Mouse (Mus musculus): ENCODE results near the gene Abcb9. TPM values are rescaled to one million over a fixed set of nuclear protein-coding genes. Genes with fewer than 3 reads are reported as not detected.

Gene Abcb9
- polyA plus RNA-seq, 1 experiment from 2014 or later: 8.3 TPM

- Histone ChIP-seq H3K36me3 (no peaks in the 10 kb centered on the region; the same call in 1 of the 2 replicates), H3K9ac (no peak overlapping the region), H3K9me3 (no peaks in the 10 kb centered on the region), H3K4me2 (no peak overlapping the region), H3K27me3 (peaks cover 29% of the 10 kb centered on the region), H3K4me3 (no peak overlapping the region), H3K27ac (no peak overlapping the region), H3K4me1 (replicated peaks) (0 out of 2 replicates have a peak, but pooled peaks cover 6% of the 10 kb centered on the region)
- ATAC-seq (ENCODE audit: low FRiP score): no peak
- 92% methylated on average over 23 of the region's 23 CpGs for WGBS
Measured at GRCm38 (mm10) chr5:124089868-124090267, 5.7 kb downstream of the Abcb9 start.

GRCm38 (mm10) chr5:124086876-124087275 lies 8.7 kb downstream of the Abcb9 start:
- WGBS: 87% methylated on average over 4 of the region's 4 CpGs
- no peaks in the 10 kb centered on the region; the same call in 1 of the 2 replicates for H3K36me3 ChIP-seq
- no peak overlapping the region for H3K9ac ChIP-seq
- H3K9me3 ChIP-seq: no peaks in the 10 kb centered on the region
- H3K27ac ChIP-seq: no peak overlapping the region
- H3K4me2 ChIP-seq: no peak overlapping the region
- H3K27me3 ChIP-seq: 0 out of 2 replicates have a peak, but pooled peaks cover 8% of the 10 kb centered on the region
- no peak overlapping the region for H3K4me3 ChIP-seq
- H3K4me1 ChIP-seq (replicated peaks): 0 out of 2 replicates have a peak, but pooled peaks cover 3% of the 10 kb centered on the region
- no peak for ATAC-seq (ENCODE audit: low FRiP score)

- no peak for ATAC-seq (ENCODE audit: low FRiP score)
- H3K4me2 ChIP-seq: no peak overlapping the region
- 86% methylated on average over 3 of the region's 3 CpGs for WGBS
- no peak overlapping the region for H3K4me3 ChIP-seq
- no peaks in the 10 kb centered on the region for H3K9me3 ChIP-seq
- 0 out of 2 replicates have a peak, but pooled peaks cover 3% of the 10 kb centered on the region for H3K4me1 ChIP-seq (replicated peaks)
- H3K36me3 ChIP-seq: no peaks in the 10 kb centered on the region; the same call in 1 of the 2 replicates
- H3K27ac ChIP-seq: no peak overlapping the region
- 0 out of 2 replicates have a peak, but pooled peaks cover 6% of the 10 kb centered on the region for H3K27me3 ChIP-seq
- no peak overlapping the region for H3K9ac ChIP-seq
Measured at GRCm38 (mm10) chr5:124085513-124085912, 10.1 kb downstream of the Abcb9 start.

GRCm38 (mm10) chr5:124084588-124085173 lies 10.9 kb downstream of the Abcb9 start:
- Histone ChIP-seq H3K4me1 (replicated peaks) (peaks cover 7% of the 10 kb centered on the region; the same call in 1 of the 2 replicates), H3K9me3 (no peaks in the 10 kb centered on the region), H3K27me3 (0 out of 2 replicates have a peak, but pooled peaks cover 6% of the 10 kb centered on the region), H3K9ac (no peak overlapping the region), H3K4me2 (no peak overlapping the region), H3K36me3 (no peaks in the 10 kb centered on the region; the same call in 1 of the 2 replicates), H3K4me3 (no peak overlapping the region), H3K27ac (no peak overlapping the region)
- 42% methylated on average over 11 of the region's 11 CpGs for WGBS
- peak; percentile 46 for ATAC-seq (ENCODE audit: low FRiP score)

GRCm38 (mm10) chr5:124083850-124084587 lies 11.6 kb downstream of the Abcb9 start:
- no peak overlapping the region for H3K9ac ChIP-seq
- peaks cover 13% of the 10 kb centered on the region for H3K4me1 ChIP-seq (replicated peaks)
- no peaks in the 10 kb centered on the region; the same call in 1 of the 2 replicates for H3K36me3 ChIP-seq
- no peak overlapping the region for H3K4me3 ChIP-seq
- H3K9me3 ChIP-seq: no peaks in the 10 kb centered on the region
- ATAC-seq (ENCODE audit: low FRiP score): no peak
- 0 out of 2 replicates have a peak, but pooled peaks cover 6% of the 10 kb centered on the region for H3K27me3 ChIP-seq
- H3K27ac ChIP-seq: no peak overlapping the region
- no peak overlapping the region for H3K4me2 ChIP-seq
- 83% methylated on average over 14 of the region's 14 CpGs for WGBS

- 0 out of 2 replicates have a peak, but pooled peaks cover 6% of the 10 kb centered on the region for H3K27me3 ChIP-seq
- no peaks in the 10 kb centered on the region for H3K36me3 ChIP-seq
- no peaks in the 10 kb centered on the region for H3K9me3 ChIP-seq
- peaks cover 22% of the 10 kb centered on the region for H3K4me1 ChIP-seq (replicated peaks)
- WGBS: 93% methylated on average over 17 of the region's 17 CpGs
- no peak overlapping the region for H3K4me2 ChIP-seq
- peak overlapping the region; percentile 29; the same call in 1 of the 2 replicates for H3K9ac ChIP-seq
- ATAC-seq (ENCODE audit: low FRiP score): no peak
- H3K4me3 ChIP-seq: no peak overlapping the region
- H3K27ac ChIP-seq: no peak overlapping the region
Measured at GRCm38 (mm10) chr5:124082941-124083688, 12.5 kb downstream of the Abcb9 start.

- Histone ChIP-seq H3K36me3 (no peaks in the 10 kb centered on the region), H3K27ac (no peak overlapping the region), H3K9ac (peak overlapping the region; percentile 29; the same call in 1 of the 2 replicates), H3K27me3 (0 out of 2 replicates have a peak, but pooled peaks cover 7% of the 10 kb centered on the region), H3K9me3 (no peaks in the 10 kb centered on the region), H3K4me2 (no peak overlapping the region), H3K4me3 (no peak overlapping the region), H3K4me1 (replicated peaks) (peaks cover 29% of the 10 kb centered on the region)
- ATAC-seq (ENCODE audit: low FRiP score): no peak
- 85% methylated on average over 10 of the region's 10 CpGs for WGBS
Measured at GRCm38 (mm10) chr5:124082447-124082846, 13.2 kb downstream of the Abcb9 start.

- ATAC-seq (ENCODE audit: low FRiP score): no peak
- WGBS: 94% methylated on average over 17 of the region's 17 CpGs
- Histone ChIP-seq H3K27me3 (0 out of 2 replicates have a peak, but pooled peaks cover 3% of the 10 kb centered on the region), H3K27ac (no peak overlapping the region), H3K4me1 (replicated peaks) (peaks cover 42% of the 10 kb centered on the region), H3K9ac (no peak overlapping the region), H3K4me2 (no peak overlapping the region), H3K4me3 (no peak overlapping the region), H3K36me3 (no peaks in the 10 kb centered on the region), H3K9me3 (no peaks in the 10 kb centered on the region)
Measured at GRCm38 (mm10) chr5:124079880-124080279, 15.7 kb downstream of the Abcb9 start.

GRCm38 (mm10) chr5:124078794-124079416 lies 16.7 kb downstream of the Abcb9 start:
- Histone ChIP-seq H3K4me1 (replicated peaks) (peaks cover 42% of the 10 kb centered on the region), H3K9ac (0 out of 2 replicates have a peak overlapping the region, but pooled peaks have one; percentile 24), H3K27ac (peak overlapping the region; percentile 80), H3K9me3 (no peaks in the 10 kb centered on the region), H3K27me3 (0 out of 2 replicates have a peak, but pooled peaks cover 3% of the 10 kb centered on the region), H3K36me3 (no peaks in the 10 kb centered on the region), H3K4me3 (no peak overlapping the region), H3K4me2 (0 out of 2 replicates have a peak overlapping the region, but pooled peaks have one; percentile 1)
- ATAC-seq (ENCODE audit: low FRiP score): peak; percentile 69; the same call in 1 of the 2 replicates
- 55% methylated on average over 9 of the region's 9 CpGs for WGBS

GRCm38 (mm10) chr5:124077856-124078460 lies 17.6 kb downstream of the Abcb9 start:
- peak overlapping the region; percentile 29; the same call in 1 of the 2 replicates for H3K9ac ChIP-seq
- peaks cover 49% of the 10 kb centered on the region for H3K4me1 ChIP-seq (replicated peaks)
- 63% methylated on average over 6 of the region's 6 CpGs for WGBS
- 0 out of 2 replicates have a peak, but pooled peaks cover 3% of the 10 kb centered on the region for H3K27me3 ChIP-seq
- no peak for ATAC-seq (ENCODE audit: low FRiP score)
- no peak overlapping the region for H3K4me2 ChIP-seq
- H3K9me3 ChIP-seq: no peaks in the 10 kb centered on the region
- no peaks in the 10 kb centered on the region for H3K36me3 ChIP-seq
- H3K27ac ChIP-seq: peak overlapping the region; percentile 80
- H3K4me3 ChIP-seq: no peak overlapping the region

GRCm38 (mm10) chr5:124077241-124077640 lies 18.4 kb downstream of the Abcb9 start:
- H3K27me3 ChIP-seq: 0 out of 2 replicates have a peak, but pooled peaks cover 3% of the 10 kb centered on the region
- H3K9ac ChIP-seq: peak overlapping the region; percentile 24; the same call in 1 of the 2 replicates
- H3K4me2 ChIP-seq: no peak overlapping the region
- ATAC-seq (ENCODE audit: low FRiP score): no peak
- H3K4me1 ChIP-seq (replicated peaks): peaks cover 49% of the 10 kb centered on the region
- WGBS: 81% methylated on average over 13 of the region's 13 CpGs
- H3K9me3 ChIP-seq: no peaks in the 10 kb centered on the region
- no peaks in the 10 kb centered on the region for H3K36me3 ChIP-seq
- no peak overlapping the region for H3K4me3 ChIP-seq
- no peak overlapping the region for H3K27ac ChIP-seq

Data from hindbrain, embryonic 13.5 days (tissue).